Mouse (Mus musculus) skeletal muscle tissue, adult 2 months (tissue): ENCODE data around the gene Uqcc3.
"Not testable (repeated sequence)": the region's sequence is repeated elsewhere in the genome, so short reads cannot be mapped to it uniquely, and the experiment has no call there.

Experiments used
- DNase-seq: peaks from one replicate; pipeline ENCODE4 v3.0.0-alpha.2; 2012; ENCODE audit warnings: low read depth, low spot score

Uqcc3 gene

GRCm38 (mm10) chr19:8895397-8895960 is 14.8 kb upstream of the Uqcc3 start:
- no peak for DNase-seq

DNA sequence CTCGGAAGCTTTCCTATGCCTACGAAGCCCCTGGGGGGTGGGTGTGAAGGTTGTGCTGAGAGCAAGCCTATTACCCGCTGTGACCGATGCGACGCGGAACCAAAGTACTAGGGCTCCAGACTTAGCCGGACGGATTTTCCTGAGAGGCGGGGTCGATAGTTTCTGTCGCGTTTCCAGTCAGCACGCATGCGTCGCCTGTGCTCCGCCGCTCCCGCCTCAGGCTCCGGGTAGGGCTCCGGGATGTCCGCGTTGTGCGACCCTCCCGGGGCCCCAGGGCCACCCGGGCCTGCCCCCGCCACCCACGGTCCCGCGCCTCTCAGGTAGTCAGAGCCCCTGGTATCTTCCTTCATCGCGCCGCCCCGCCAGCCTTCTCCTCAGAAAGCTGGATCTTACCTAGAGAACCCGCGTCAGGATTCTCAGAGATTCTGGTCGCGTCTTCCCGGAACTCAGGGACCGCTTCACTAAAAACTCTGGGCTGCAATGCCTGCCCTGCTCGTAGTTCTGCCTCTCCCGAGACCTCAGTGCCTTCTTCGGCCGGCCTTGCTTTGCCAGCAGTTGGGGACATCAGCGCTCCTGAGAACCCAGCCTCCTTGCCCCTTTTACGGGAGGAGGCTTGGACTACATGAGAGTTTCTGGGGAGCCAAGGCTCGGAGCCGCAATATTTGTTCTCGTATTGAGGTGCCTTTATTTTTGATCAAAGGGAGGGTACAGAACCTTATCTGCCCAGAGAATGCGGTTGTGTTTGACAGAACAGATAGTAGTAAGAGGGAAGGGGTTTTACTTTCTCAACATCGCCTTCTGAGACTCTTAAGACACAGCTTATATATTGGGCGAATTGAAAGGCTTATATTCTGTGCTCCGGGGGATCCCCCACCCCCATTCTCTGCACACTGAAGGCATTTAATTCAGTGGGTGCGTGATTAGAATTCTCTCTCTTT is 12.4 kb upstream of the Uqcc3 start, which contains the start of gene Ints5:
Gene Ints5 (plus strand): TSS at position 177 of the 938 bp plus-strand sequence.
- DNase-seq, result peak; percentile 70

- DNase-seq, result peak; percentile 94
These were observed 8.0 kb upstream of the Uqcc3 start, which contains the start of the genes 1810009A15Rik and Gm49416 for GRCm38 (mm10) chr19:8888511-8889385. TSS of gene 1810009A15Rik (plus strand) at chr19:8888853. TSS of gene Gm49416 (plus strand) at chr19:8888926.

DNA sequence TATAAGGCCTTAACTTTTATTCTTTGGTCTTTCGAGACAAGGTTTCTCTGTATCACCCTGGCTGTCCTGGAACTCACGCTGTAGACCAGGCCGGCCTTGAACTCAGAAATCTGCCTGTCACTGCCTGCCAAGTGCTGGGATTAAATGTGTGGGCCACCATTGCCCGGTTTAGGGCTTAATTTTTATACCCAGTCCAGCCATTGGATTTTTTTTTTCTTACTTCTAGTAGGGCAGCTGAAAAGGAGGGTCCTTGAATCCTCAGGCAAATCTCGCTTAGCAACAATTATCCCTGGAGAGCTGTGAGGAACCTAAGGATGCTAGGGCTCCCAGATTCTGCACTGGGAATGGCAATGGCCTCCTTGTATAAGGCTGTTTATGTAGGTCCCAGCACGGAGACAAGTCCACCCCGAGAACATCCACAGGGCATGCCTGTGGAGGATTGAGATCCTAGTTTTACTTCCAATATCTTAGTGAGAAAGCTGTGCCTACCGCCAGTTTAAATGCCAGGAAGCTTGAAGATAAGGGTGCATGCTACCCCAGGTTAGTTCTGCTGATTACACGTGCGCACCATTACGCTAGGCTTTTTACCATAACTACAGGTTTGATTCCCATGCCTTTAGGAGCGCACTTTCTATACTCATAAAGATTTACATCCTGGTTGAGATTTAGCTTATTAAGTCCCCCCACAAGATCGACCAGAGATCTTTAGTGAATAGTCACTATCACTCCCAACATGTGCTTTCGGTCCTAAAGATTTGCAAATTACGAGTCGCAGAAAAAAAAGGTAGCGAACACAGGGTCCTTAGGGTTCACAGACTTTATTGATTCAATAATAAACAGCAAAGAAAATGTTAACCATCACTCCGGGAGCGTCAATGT is 7.1 kb upstream of the Uqcc3 start:
- no peak for DNase-seq

DNA sequence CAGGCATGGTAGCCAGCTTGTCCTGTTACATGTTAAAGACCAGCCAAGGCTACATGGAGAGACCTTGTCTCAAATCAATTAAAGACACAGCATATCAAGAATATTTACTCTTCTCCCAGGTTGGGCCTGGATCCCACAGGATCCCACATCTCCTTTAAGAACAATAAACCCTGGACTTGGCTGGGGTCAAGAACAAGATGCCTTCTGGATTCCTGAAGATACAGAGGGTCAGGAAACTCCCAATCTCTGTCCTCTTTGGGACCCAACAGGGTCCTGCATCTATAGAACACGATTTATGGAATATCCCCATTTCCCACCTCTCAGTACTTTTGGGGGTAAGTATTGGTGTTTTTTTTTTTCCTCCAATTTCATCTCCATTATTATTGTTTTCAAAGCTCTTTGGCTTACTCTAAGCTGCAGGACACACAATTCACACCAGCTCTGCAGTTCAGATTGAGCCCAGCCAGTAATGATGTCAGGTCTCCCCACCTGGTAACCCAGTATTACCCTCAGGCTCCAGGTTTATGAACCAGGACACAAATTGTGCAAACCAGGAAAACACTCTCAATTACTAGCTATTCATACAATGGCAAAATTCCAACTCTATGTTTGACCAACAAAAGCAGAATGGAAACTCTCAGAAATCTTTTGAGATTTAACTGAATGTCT is 6.3 kb upstream of the Uqcc3 start:
- no peak for DNase-seq

GRCm38 (mm10) chr19:8883616-8884015 is 2.9 kb upstream of the Uqcc3 start, which contains the start of the genes Lbhd1 and Gm49403:
TSS of gene Lbhd1 (plus strand) at chr19:8883732.
TSS of gene Gm49403 (plus strand) at chr19:8883930.
- no peak for DNase-seq

DNA sequence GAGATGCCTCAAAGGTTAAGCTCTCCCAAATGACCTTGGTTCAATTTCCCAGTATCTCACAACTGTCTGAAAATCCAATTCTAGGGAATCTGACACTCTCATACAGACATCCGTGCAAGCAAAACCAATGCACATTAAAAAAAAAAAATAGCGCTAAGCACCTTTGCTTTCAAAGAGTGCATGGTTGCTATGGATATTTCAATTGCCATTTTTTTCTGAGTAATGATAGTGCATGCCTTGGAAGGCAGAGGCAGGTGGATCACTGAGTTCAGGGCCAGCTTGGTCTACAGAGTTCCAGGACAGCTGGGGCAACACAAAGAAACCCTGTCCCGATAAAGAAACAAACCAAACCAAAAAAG is 290 bp upstream of the Uqcc3 start:
- no peak for DNase-seq

DNA sequence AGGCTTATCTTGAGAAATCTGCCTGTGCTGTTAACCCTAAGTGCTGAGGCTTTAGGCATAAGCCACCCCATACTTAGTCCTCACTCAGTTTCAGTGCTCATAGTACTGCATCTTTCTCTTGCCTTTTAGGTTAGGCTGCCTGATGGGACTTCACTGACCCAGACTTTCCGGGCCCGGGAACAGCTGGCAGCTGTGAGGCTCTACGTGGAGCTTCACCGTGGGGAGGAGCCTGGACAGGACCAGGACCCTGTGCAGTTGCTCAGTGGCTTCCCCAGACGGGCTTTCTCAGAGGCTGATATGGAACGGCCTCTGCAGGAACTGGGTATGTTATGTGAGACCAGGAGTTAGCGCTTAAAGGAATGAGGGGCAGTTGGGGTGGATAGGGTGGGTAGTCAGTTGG is 5.7 kb downstream of the Uqcc3 start:
- DNase-seq, result no peak

DNA sequence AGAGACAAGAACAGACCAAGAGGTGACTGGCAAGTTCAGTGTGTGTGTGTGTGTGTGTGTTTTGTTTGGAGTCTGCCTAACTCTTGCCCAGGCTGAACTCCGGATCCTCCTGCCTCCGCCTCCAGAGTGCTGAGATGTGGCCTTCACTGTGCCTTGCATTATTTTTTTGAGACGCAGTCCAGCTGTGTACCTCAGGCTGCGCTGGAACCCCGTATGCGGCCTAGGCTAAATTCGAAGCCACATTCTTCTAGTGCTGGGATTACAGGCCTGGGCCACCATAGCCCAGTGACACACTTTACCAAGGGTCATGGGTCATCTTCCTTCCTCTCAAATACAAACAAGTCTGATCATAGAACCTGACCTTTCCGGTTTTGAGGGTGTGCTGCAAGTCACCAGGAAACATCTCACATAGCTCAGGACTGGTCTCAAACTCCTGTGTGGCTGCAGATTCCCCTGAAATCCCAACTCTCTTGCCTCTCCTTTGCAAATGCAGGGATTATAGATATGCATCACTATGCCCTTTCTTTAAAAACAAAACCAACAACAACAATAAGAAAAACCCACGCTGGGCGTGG is 8.4 kb downstream of the Uqcc3 start:
- DNase-seq, result no peak

DNA sequence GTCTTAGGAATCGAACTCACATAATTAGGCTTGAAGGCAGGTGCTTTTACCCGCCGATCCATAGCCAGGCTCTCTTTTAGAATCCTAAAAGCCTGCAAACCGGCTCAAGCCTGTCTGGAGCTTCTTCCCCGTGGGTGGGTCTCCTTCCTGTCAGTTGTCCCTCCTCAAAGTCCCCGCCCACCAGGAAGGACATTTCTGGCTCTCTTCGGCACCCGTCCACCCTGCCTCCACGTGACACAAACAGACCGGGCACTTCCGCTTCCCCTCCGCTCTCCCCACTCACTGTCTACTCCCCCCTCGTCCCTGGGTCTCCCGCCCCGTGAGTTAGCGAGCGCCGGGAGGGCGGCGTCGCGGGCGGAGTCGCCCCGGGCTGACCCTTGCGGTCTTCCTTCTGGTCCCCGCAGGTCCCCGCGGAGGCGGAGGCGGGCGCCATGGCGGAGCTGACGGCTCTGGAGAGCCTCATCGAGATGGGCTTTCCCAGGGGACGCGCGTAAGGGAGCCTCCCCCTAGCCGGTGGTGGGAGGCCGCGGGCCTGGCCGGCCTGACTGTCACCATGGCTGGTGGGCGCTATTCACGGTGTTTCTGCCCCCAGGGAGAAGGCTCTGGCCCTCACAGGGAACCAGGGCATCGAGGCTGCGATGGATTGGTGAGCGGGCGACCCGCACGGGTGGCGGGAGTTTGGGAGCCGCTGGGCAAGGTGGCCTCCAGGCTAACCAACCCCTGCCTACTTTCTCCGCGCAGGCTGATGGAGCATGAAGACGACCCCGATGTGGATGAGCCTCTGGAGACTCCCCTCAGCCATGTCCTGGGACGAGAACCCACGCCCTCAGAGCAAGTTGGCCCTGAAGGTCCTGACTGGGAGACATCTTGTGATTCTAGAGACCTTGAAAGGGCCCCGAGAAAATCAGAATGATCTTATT is 9.2 kb downstream of the Uqcc3 start, which contains the start of gene Ubxn1:
Gene Ubxn1 (plus strand): TSS at position 230 of the 920 bp plus-strand sequence.
- peak; percentile 96 for DNase-seq

DNA sequence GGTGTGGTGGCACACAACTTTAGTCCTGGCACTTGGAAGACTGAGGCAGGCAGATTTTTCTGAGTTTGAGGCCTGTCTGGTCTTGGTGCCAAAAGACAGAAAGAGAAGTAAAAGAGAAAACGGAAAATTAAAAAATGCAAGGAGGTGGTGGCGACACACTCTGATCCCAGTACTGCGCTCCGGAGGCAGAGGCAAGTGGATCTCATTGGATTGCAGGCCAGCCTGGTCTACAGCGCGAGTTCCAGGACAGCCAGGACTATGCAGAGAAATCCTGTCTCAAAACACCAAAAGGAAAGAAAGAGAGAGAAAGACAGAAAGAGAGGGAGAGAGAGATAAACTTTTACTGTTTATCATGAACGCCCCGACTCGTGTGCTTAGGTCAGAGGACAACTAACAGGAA is 9.9 kb downstream of the Uqcc3 start:
- DNase-seq, result no peak

DNA sequence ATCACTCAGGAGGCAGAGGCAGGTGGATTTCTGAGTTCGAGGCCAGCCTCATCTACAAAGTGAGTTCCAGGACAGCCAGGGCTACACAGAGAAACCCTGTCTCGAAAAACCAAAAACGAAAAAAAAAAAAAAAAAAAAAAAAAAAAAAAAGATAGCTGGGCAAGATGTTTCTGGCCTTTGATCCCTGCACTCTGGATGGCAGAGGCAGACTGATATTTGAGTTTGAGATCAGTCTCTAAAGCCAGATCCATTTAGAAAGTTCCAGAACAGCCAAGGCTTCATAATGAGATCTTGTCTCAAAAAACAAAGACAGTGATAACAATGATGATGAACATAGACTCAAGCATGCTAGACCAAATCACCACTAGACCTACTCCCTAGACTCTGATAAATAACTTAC is 10.3 kb downstream of the Uqcc3 start:
- not testable (repeated sequence) for DNase-seq

DNA sequence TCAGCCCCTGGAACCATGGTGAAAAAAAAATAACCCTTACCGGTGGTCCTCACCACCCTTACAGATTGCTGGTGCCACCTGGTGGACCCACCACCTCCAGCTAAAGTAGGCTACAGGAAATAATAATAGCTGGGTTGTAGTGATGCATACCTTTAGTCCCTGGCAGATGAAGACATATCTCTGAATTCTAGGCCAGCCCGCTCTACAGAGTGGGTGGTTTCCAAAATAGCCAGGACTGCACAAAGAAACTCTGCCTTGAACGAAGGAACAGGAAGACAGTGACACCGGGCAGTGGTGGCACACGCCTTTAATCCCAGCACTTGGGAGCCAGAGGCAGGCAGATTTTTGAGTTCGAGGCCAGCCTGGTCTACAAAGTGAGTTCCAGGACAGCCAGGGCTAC is 16.5 kb downstream of the Uqcc3 start:
- no peak for DNase-seq

GRCm38 (mm10) chr19:8859018-8859417 is 21.7 kb downstream of the Uqcc3 start:
- DNase-seq, result no peak

DNA sequence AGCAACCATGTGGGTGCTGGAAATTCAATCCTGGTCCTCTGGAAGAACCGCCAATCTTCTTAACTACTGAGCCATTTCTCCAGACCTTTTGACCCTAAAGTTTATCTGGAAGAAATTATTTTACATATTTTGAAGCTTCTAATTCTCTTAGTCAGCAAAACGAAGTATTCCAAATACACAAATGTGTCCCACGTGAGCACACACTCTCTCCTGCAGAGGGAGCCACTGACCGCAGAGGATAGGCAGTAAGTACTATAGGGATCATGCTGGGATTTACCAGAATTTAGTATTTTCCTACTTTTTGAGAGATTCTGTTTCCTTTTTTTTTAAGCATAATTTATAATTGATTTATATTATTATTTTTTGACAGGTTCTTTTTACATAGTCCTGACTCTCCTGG is 23.0 kb downstream of the Uqcc3 start:
- DNase-seq, result no peak

DNA sequence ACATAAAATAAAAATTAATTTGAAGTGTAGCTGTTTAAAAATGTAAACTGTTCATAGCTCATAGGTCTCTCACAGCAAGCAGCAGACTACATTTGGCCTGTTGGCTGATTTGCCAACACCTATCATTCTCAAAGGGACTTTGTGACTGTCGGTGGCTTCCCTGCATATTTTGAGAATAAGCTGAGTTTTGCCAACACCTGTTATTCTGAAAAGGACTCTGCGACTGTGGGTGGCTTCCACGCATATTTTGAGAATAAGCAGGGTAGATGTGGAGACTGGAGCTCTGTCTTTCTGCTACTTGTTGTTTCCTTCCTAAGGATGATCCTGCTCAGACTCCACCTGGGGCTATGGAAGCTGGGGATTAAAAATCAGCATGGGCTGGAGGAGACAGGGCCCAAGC is 27.6 kb downstream of the Uqcc3 start:
- DNase-seq, result no peak

DNA sequence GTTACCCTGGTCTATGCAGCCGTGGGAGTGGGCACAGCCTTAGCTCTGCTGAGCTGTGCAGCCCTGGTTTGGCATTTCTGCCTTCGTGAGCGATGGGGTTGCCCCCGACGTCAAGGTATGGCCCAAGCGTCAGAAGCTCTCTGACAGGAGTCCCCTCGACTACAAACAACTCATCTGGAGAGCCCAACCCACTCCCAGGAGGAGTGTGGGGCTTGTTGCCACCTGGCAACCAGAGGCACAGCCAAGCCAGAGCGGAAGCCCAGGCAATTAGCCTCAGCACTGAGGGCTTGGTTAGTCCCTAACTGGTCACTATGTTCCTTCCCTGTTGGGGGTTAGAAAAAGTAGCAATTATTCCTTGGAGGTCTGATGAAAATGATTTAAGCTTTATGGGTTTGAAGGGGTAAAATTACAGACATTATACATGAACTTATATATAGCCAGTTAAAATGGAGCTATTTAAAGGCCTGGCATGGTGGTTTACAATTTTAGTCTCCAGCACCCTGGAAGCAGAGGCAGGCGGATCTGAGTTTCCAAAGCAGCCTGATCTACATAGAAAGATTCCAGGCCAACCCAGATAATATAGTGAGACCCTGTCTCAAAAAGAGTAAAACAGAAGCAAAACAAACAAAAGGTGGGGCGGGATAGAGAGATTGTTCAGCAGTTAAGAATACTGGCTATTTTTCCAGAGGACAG is 28.3 kb downstream of the Uqcc3 start:
- DNase-seq, result peak; percentile 59

GRCm38 (mm10) chr19:8851639-8852038 is 29.1 kb downstream of the Uqcc3 start:
- DNase-seq, result no peak
